Mouse (Mus musculus): Measurements from ENCODE around the gene Lamp3. TPM values are rescaled to one million over a fixed set of nuclear protein-coding genes. Genes with fewer than 3 reads are reported as not detected.
"Not testable (repeated sequence)": the region's sequence is repeated elsewhere in the genome, so short reads cannot be mapped to it uniquely, and the experiment has no call there.

Lamp3 gene
- under 1 TPM; 0.09 to 0.16 TPM for total RNA-seq (2021)
- long read RNA-seq, experiment 1 = 0 reads
- long read RNA-seq, experiment 2 = 0 reads

- Histone ChIP-seq H3K4me3 (no peak within 1 kb of the TSS), H3K27ac (no peak within 1 kb of the TSS)
- no peak for TF ChIP-seq CTCF (IDR thresholded peaks at IDR 0.05)
- no peak for DNase-seq (ENCODE audit: extremely low spot score in 1 of 2, low spot score in 2 of 2)
- intact Hi-C loops (cut with DNase I) = no loop called here
These were observed at the start of gene Lamp3 for GRCm38 (mm10) chr16:19706216-19706615. TSS of gene Lamp3 (minus strand) at chr16:19706375.

- TF ChIP-seq CTCF (IDR thresholded peaks at IDR 0.05) = no peak
- DNase-seq (ENCODE audit: extremely low spot score in 1 of 2, low spot score in 2 of 2) = no peak
- Histone ChIP-seq H3K27ac (no peak overlapping the region), H3K4me3 (no peak overlapping the region)
- intact Hi-C loops (cut with DNase I) = no loop called here
These were observed 26.7 kb upstream of the Lamp3 start for GRCm38 (mm10) chr16:19732896-19733295.

- H3K27ac ChIP-seq; DNase-seq (ENCODE audit: extremely low spot score in 1 of 2, low spot score in 2 of 2); H3K4me3 ChIP-seq: not testable (repeated sequence)
- intact Hi-C loops (cut with DNase I) = loop anchor here (5.0 kb wide), 6 partner anchors 123 to 758 kb away; partner anchors contain the start of genes Klhl24 and Parl
- TF ChIP-seq CTCF (IDR thresholded peaks at IDR 0.05) = peak; percentile 62
These were observed 18.0 kb upstream of the Lamp3 start for GRCm38 (mm10) chr16:19724139-19724538.

- no peak for TF ChIP-seq CTCF (IDR thresholded peaks at IDR 0.05)
- no peak overlapping the region for H3K27ac ChIP-seq
- intact Hi-C loops (cut with DNase I) = loop anchor here (5.0 kb wide), 6 partner anchors 126 to 761 kb away; partner anchors contain the start of genes Klhl24 and Parl
- DNase-seq (ENCODE audit: extremely low spot score in 1 of 2, low spot score in 2 of 2) = no peak
- no peak overlapping the region for H3K4me3 ChIP-seq
These were observed 14.8 kb upstream of the Lamp3 start for GRCm38 (mm10) chr16:19720959-19721358.

GRCm38 (mm10) chr16:19707381-19707780, 1.2 kb upstream of the Lamp3 start:
- DNase-seq (ENCODE audit: extremely low spot score in 1 of 2, low spot score in 2 of 2) = no peak
- TF ChIP-seq CTCF (IDR thresholded peaks at IDR 0.05) = no peak
- H3K27ac ChIP-seq = no peak overlapping the region
- no peak overlapping the region for H3K4me3 ChIP-seq
- intact Hi-C loops (cut with DNase I) = no loop called here

GRCm38 (mm10) chr16:19699207-19699606, 7.0 kb downstream of the Lamp3 start:
- Histone ChIP-seq H3K4me3 (no peak overlapping the region), H3K27ac (no peak overlapping the region)
- no peak for DNase-seq (ENCODE audit: extremely low spot score in 1 of 2, low spot score in 2 of 2)
- intact Hi-C loops (cut with DNase I) = no loop called here
- no peak for TF ChIP-seq CTCF (IDR thresholded peaks at IDR 0.05)

GRCm38 (mm10) chr16:19670768-19671357, 35.3 kb downstream of the Lamp3 start:
- DNase-seq (ENCODE audit: extremely low spot score in 1 of 2, low spot score in 2 of 2) = no peak
- no peak overlapping the region for H3K27ac ChIP-seq
- TF ChIP-seq CTCF (IDR thresholded peaks at IDR 0.05) = no peak
- no peak overlapping the region for H3K4me3 ChIP-seq
- intact Hi-C loops (cut with DNase I) = no loop called here

GRCm38 (mm10) chr16:19666312-19666711, 39.9 kb downstream of the Lamp3 start:
- H3K27ac ChIP-seq = no peak overlapping the region
- peak; percentile 42 for TF ChIP-seq CTCF (IDR thresholded peaks at IDR 0.05)
- no peak overlapping the region for H3K4me3 ChIP-seq
- DNase-seq (ENCODE audit: extremely low spot score in 1 of 2, low spot score in 2 of 2) = no peak
- intact Hi-C loops (cut with DNase I) = no loop called here

GRCm38 (mm10) chr16:19629816-19630215, 76.4 kb downstream of the Lamp3 start, which contains the start of gene Olfr171:
TSS of gene Olfr171 (minus strand) at chr16:19629916.
- no peak within 1 kb of the TSS for H3K4me3 ChIP-seq
- no peak for TF ChIP-seq CTCF (IDR thresholded peaks at IDR 0.05)
- no peak within 1 kb of the TSS for H3K27ac ChIP-seq
- DNase-seq (ENCODE audit: extremely low spot score in 1 of 2, low spot score in 2 of 2) = no peak
- intact Hi-C loops (cut with DNase I) = no loop called here

GRCm38 (mm10) chr16:19611782-19612181, 94.4 kb downstream of the Lamp3 start, which contains the start of gene Olfr170:
TSS of gene Olfr170 (minus strand) at chr16:19611882.
- H3K4me3 ChIP-seq; H3K27ac ChIP-seq; DNase-seq (ENCODE audit: extremely low spot score in 1 of 2, low spot score in 2 of 2); intact Hi-C loops (cut with DNase I): not testable (repeated sequence)

Other genes starting within 250 kb of the Lamp3 start
- not detected for gene Olfr166, start 222.7 kb downstream of the Lamp3 start, total RNA-seq (2021)
- not detected for gene Olfr167, start 184.1 kb downstream of the Lamp3 start, total RNA-seq (2021)
- not detected for gene Olfr168, start 170.8 kb downstream of the Lamp3 start, total RNA-seq (2021)
- not detected for gene Olfr169, start 134.6 kb downstream of the Lamp3 start, total RNA-seq (2021)
- gene Olfr170, start 94.5 kb downstream of the Lamp3 start, total RNA-seq (2021) = not detected
- gene Olfr171, start 76.5 kb downstream of the Lamp3 start, total RNA-seq (2021) = not detected
- under 1 TPM; 0.56 to 0.81 TPM for gene B3gnt5, start 53.8 kb upstream of the Lamp3 start, total RNA-seq (2021)